Mouse (Mus musculus) MEL (cell line): ENCODE data around the gene Txnip. TPM values are rescaled to one million over a fixed set of nuclear protein-coding genes. Genes with fewer than 3 reads are reported as not detected.

ENCODE experiments used
- DNase-seq: peaks from one replicate; pipeline ENCODE4 v3.0.0; 2011; ENCODE audit warnings: low read depth, low spot score
- H3K27ac ChIP-seq: 2 replicates; pipeline ENCODE4 v1.5.1; 2012; ENCODE audit warnings: low read depth, mild to moderate bottlenecking, control low read depth, low read length, moderate library complexity; ENCODE audit not compliant: control insufficient read depth
- H3K27me3 ChIP-seq, 2 experiments: fragments of 150-350 bp in 1 of 2; sonication (generic) in 1 of 2; 2 replicates each; pipeline ENCODE4 v1.6.1; 2012; ENCODE audit warnings: low read length in 2 of 2, mild to moderate bottlenecking in 2 of 2, improper control_type of control experiment in 1 of 2, moderate library complexity in 1 of 2; ENCODE audit not compliant: insufficient read depth in 2 of 2, control insufficient read depth in 1 of 2
- H3K36me3 ChIP-seq, 2 experiments: 2 replicates each; pipeline ENCODE4 v1.6.1; 2012 to 2014; ENCODE audit warnings: low read length in 2 of 2, improper control_type of control experiment in 1 of 2, inconsistent platforms in 1 of 2, mild to moderate bottlenecking in 1 of 2; ENCODE audit not compliant: insufficient read depth in 2 of 2, control insufficient read depth in 1 of 2
- H3K4me1 ChIP-seq, 2 experiments: fragments of 150-350 bp in 1 of 2; sonication (generic) in 1 of 2; 2 replicates each; pipeline ENCODE4 v1.6.1; 2012; ENCODE audit warnings: low read length in 2 of 2, improper control_type of control experiment in 1 of 2, mild to moderate bottlenecking in 1 of 2; ENCODE audit not compliant: insufficient read depth in 2 of 2, control insufficient read depth in 1 of 2
- H3K4me3 ChIP-seq, 2 experiments: fragments of 150-350 bp in 1 of 2; sonication (generic) in 1 of 2; 2 replicates each; pipeline ENCODE4 v1.5.1; 2012; ENCODE audit warnings: low read depth in 2 of 2, low read length in 2 of 2, mild to moderate bottlenecking in 2 of 2, moderate library complexity in 2 of 2, control low read depth in 1 of 2, improper control_type of control experiment in 1 of 2; ENCODE audit not compliant: control insufficient read depth in 1 of 2, insufficient read depth in 1 of 2
- H3K79me2 ChIP-seq: 2 replicates; pipeline ENCODE4 v1.6.1; 2012; ENCODE audit warnings: mild to moderate bottlenecking, low read length, moderate library complexity; ENCODE audit not compliant: control insufficient read depth, poor library complexity, insufficient read depth
- H3K9ac ChIP-seq: 2 replicates; pipeline ENCODE4 v1.6.1; 2012; ENCODE audit warnings: low read depth, mild to moderate bottlenecking, control low read depth, low read length, moderate library complexity; ENCODE audit not compliant: control insufficient read depth, poor library complexity, severe bottlenecking
- H3K9me3 ChIP-seq: fragments of 150-350 bp; sonication (generic); replicated peaks from 2 replicates; pipeline ENCODE4 v1.6.1; 2012; ENCODE audit warnings: mild to moderate bottlenecking, low read length, improper control_type of control experiment, moderate library complexity; ENCODE audit not compliant: insufficient read depth
- CHD2 ChIP-seq: IDR thresholded peaks from 2 replicates; pipeline ENCODE4 v1.6.1; 2011; ENCODE audit warnings: low read length, improper control_type of control experiment
- CTCF ChIP-seq, 3 experiments: IDR thresholded peaks in 2 of 3; conservative IDR thresholded peaks in 1 of 3; 2 replicates each; pipeline ENCODE4 v1.5.1; 2011 to 2012; ENCODE audit warnings: low read length in 3 of 3, low read depth in 2 of 3, mild to moderate bottlenecking in 2 of 3, improper control_type of control experiment in 1 of 3, inconsistent platforms in 1 of 3, mixed read lengths in 1 of 3, moderate library complexity in 1 of 3; ENCODE audit not compliant: control insufficient read depth in 1 of 3, insufficient read depth in 1 of 3, poor library complexity in 1 of 3, severe bottlenecking in 1 of 3
- E2F4 ChIP-seq: IDR thresholded peaks from 2 replicates; pipeline ENCODE4 v1.6.1; 2011; ENCODE audit warnings: low read depth, low read length, improper control_type of control experiment, borderline replicate concordance
- ETS1 ChIP-seq: IDR thresholded peaks from 2 replicates; pipeline ENCODE4 v1.6.1; 2012; ENCODE audit warnings: low read depth, mild to moderate bottlenecking, inconsistent platforms, low read length, improper control_type of control experiment, moderate library complexity
- JUND ChIP-seq: IDR thresholded peaks from 2 replicates; pipeline ENCODE4 v1.6.1; 2011; ENCODE audit warnings: low read depth, mild to moderate bottlenecking, improper control_type of control experiment, low read length
- MYC ChIP-seq: IDR thresholded peaks from 2 replicates; pipeline ENCODE4 v1.6.1; 2011; ENCODE audit warnings: low read depth, mild to moderate bottlenecking, low read length, improper control_type of control experiment, moderate library complexity
- POLR2A ChIP-seq, 2 experiments: IDR thresholded peaks; 2 replicates each; pipeline ENCODE4 v1.6.1; 2011 to 2012; ENCODE audit warnings: low read length in 2 of 2, mild to moderate bottlenecking in 2 of 2, control low read depth in 1 of 2, improper control_type of control experiment in 1 of 2, low read depth in 1 of 2, moderate library complexity in 1 of 2; ENCODE audit not compliant: control insufficient read depth in 1 of 2, insufficient read depth in 1 of 2, poor library complexity in 1 of 2
- RAD21 ChIP-seq: IDR thresholded peaks from 2 replicates; pipeline ENCODE4 v1.6.1; 2011; ENCODE audit warnings: mild to moderate bottlenecking, low read depth, low read length, improper control_type of control experiment
- RCOR1 ChIP-seq: IDR thresholded peaks from 2 replicates; pipeline ENCODE4 v1.6.1; 2012; ENCODE audit warnings: low read depth, mild to moderate bottlenecking, inconsistent platforms, low read length, improper control_type of control experiment
- SMC3 ChIP-seq: IDR thresholded peaks from 2 replicates; pipeline ENCODE4 v1.6.1; 2011; ENCODE audit warnings: low read depth, low read length, improper control_type of control experiment
- TAL1 ChIP-seq: IDR thresholded peaks from 2 replicates; pipeline ENCODE4 v1.6.1; 2012; ENCODE audit warnings: mild to moderate bottlenecking, inconsistent platforms, low read length, moderate library complexity, mixed read lengths
- ZC3H11A ChIP-seq: IDR thresholded peaks from 2 replicates; pipeline ENCODE4 v1.6.1; 2012; ENCODE audit warnings: low read depth, mild to moderate bottlenecking, inconsistent platforms, low read length, improper control_type of control experiment
- polyA plus RNA-seq, 2 experiments: library from polyadenylated mRNA; stranded (reverse) in 1 of 2; unstranded in 1 of 2; fragments of >175 nt in 1 of 2; fragments of >200 nt in 1 of 2; gene quantifications; 2 replicates each; pipeline versions ENCODE4 v1.2.1 to v1.2.4; 2012; ENCODE audit warnings: low replicate concordance in 2 of 2, low read depth in 1 of 2; ENCODE audit not compliant: insufficient read length in 2 of 2, insufficient read depth in 1 of 2, missing spikeins in 1 of 2
- total RNA-seq: library from RNA; depleted of rRNA; stranded (reverse); fragments of 300-350 nt; gene quantifications from 2 replicates; pipeline ENCODE4 v1.2.3, GENCODE M21; 2012

Gene Txnip
- total and polyA plus RNA-seq, 3 experiments: 183 to 1,680 (median 237) TPM

GRCm38 (mm10) chr3:96532050-96532449, 25.7 kb upstream of the Txnip start:
- H3K27me3 ChIP-seq: peaks cover 9% of the 10 kb centered on the region in 2 experiments; a peak in 3 of 4 replicates
- TF ChIP-seq CTCF (IDR thresholded peaks at IDR 0.05 in 2 of 3, conservative IDR thresholded peaks at IDR 0.05 in 1 of 3; ENCODE audit: control insufficient read depth in 1 of 3, insufficient read depth in 1 of 3, low read depth in 2 of 3, low read length in 3 of 3, poor library complexity in 1 of 3, severe bottlenecking in 1 of 3) (peak in 2 of 3 experiments; percentile 33 to 40; a peak in 5 of 6 replicates), RAD21 (peak; percentile 20), TAL1 (no peak), RCOR1 (no peak)
- TF ChIP-seq, all 39 proteins: peak for 2
- H3K27ac ChIP-seq: no peak overlapping the region
- no peaks in the 10 kb centered on the region for H3K36me3 ChIP-seq
- no peaks in the 10 kb centered on the region for H3K9me3 ChIP-seq
- no peak for DNase-seq
- no peaks in the 10 kb centered on the region for H3K79me2 ChIP-seq
- H3K9ac ChIP-seq: no peak overlapping the region
- H3K4me3 ChIP-seq: no peak overlapping the region
- no peaks in the 10 kb centered on the region for H3K4me1 ChIP-seq

- Histone ChIP-seq H3K27ac (no peak overlapping the region), H3K9ac (no peak overlapping the region), H3K4me3 (no peak overlapping the region), H3K27me3 (peaks cover 2 to 5% of the 10 kb centered on the region in 2 experiments; a peak in 2 of 4 replicates), H3K4me1 (no peaks in the 10 kb centered on the region), H3K36me3 (no peaks in the 10 kb centered on the region), H3K9me3 (no peaks in the 10 kb centered on the region), H3K79me2 (no peaks in the 10 kb centered on the region)
- DNase-seq: peak; percentile 59
- TF ChIP-seq ZC3H11A: peak; percentile 36; the same call in 1 of the 2 replicates
- 0 out of 2 replicates have a peak, but pooled peaks have one; percentile 23 for TF ChIP-seq MYC
- TF ChIP-seq POLR2A (IDR thresholded peaks at IDR 0.05; ENCODE audit: control insufficient read depth in 1 of 2, insufficient read depth in 1 of 2, low read depth in 1 of 2, low read length in 2 of 2, poor library complexity in 1 of 2): no peak
- TF ChIP-seq CHD2: no peak
- peak; percentile 59 for TF ChIP-seq RAD21
- TF ChIP-seq CTCF (IDR thresholded peaks at IDR 0.05 in 2 of 3, conservative IDR thresholded peaks at IDR 0.05 in 1 of 3; ENCODE audit: control insufficient read depth in 1 of 3, insufficient read depth in 1 of 3, low read depth in 2 of 3, low read length in 3 of 3, poor library complexity in 1 of 3, severe bottlenecking in 1 of 3): peak; percentile 60 to 75 (median 72)
- peak; percentile 67 for TF ChIP-seq SMC3
These were observed 23.5 kb upstream of the Txnip start for GRCm38 (mm10) chr3:96534300-96534699.

GRCm38 (mm10) chr3:96539316-96539715, 18.4 kb upstream of the Txnip start:
- Histone ChIP-seq H3K79me2 (no peaks in the 10 kb centered on the region), H3K9ac (no peak overlapping the region), H3K4me1 (peaks cover 7 to 10% of the 10 kb centered on the region in 2 experiments; a peak in 3 of 4 replicates), H3K4me3 (no peak overlapping the region), H3K27me3 (no peaks in the 10 kb centered on the region; a peak in 1 of 4 replicates), H3K9me3 (no peaks in the 10 kb centered on the region), H3K36me3 (peaks cover 0 to 5% of the 10 kb centered on the region in 2 experiments; a peak in 2 of 4 replicates), H3K27ac (no peak overlapping the region)
- TF ChIP-seq ETS1 (no peak), JUND (no peak), E2F4 (no peak)
- DNase-seq: no peak
